Mouse (Mus musculus): ENCODE results near the gene Bmp4. TPM values are rescaled to one million over a fixed set of nuclear protein-coding genes. Genes with fewer than 3 reads are reported as not detected.

Gene Bmp4
- polyA plus RNA-seq (2016; fragmentation: Nextera tagmentation; extraction: Ambion mirVana) = 35.4 and 46.7 TPM in 2 replicates

DNA sequence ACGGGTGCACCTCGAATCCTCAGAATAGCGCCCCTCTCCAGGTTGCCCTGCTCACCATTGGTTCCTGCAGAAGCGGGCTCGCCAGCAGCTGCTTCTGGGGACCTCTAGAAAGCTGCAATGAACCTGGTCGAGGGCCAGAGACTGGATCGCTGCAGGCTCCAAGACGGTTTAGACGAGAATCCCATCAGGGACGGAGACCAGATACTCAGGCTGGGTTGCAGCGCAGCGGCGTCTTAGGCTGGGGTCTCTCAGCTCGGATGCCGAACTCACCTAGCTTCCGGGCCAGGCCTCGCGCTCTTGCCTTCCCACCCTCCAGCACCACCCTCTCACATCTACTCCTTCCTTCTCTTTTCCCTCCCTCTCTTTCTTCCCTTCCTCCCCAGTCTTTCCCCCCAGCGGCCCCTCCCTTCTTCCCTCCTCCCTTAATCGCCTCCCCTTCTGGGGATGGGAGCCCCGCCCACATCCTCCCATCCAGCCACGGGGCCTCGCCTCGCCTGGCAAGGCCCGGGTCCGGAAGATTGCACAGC, at the start of gene Bmp4:
Gene Bmp4, minus strand, starts transcription at position 421 of the 527 bp plus-strand sequence.
- H3K27me3 ChIP-seq = peaks cover 42% of the 10 kb centered on the region
- peak within 1 kb of the TSS; percentile 61 for H3K9ac ChIP-seq (replicated peaks)
- no peaks in the 10 kb centered on the region for H3K9me3 ChIP-seq
- no peaks in the 10 kb centered on the region for H3K36me3 ChIP-seq
- peak within 1 kb of the TSS; percentile 73 for H3K27ac ChIP-seq
- under 1% methylated on average over 26 of the region's 26 CpGs for WGBS
- H3K4me2 ChIP-seq = peak within 1 kb of the TSS; percentile 82
- H3K4me1 ChIP-seq (replicated peaks) = peaks cover 33% of the 10 kb centered on the region
- ATAC-seq (ENCODE audit: insufficient number of reproducible peaks, insufficient read depth, low FRiP score, low TSS enrichment, low read depth) = peak; percentile 18; the same call in 1 of the 2 replicates
- H3K4me3 ChIP-seq (replicated peaks) = peak within 1 kb of the TSS; percentile 57

DNA sequence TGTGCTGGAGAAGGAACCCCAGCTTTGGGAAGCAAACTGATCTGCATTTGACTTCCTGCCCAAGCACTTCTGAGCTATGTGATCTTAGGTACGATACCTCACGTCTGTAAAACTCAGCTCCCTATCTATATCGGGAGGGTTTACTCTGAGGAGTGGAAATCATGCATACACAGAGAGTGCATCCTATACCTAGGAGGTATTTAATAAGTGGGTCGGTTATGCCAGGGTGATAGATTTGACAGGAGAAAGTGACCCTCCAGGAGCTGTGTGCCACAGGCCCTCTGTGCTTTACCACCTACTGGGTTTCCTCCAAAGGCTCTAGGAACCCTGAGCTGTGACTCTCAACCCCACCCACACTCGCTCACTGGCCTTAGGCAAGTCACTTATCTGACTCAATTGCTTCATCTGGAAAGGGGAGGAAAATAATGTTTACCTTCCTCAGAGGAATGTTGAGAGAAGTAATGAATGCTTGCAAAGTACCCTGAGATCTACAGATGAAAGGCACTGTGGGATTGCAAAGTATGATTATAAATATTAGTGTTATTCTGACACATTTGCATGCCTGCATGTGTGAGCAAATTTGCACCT, 49.1 kb upstream of the Bmp4 start:
- peaks cover 24% of the 10 kb centered on the region for H3K4me1 ChIP-seq (replicated peaks)
- H3K4me3 ChIP-seq (replicated peaks) = no peak overlapping the region
- WGBS = 78% methylated on average over 5 of the region's 5 CpGs
- H3K4me2 ChIP-seq = no peak overlapping the region
- no peak for ATAC-seq (ENCODE audit: insufficient number of reproducible peaks, insufficient read depth, low FRiP score, low TSS enrichment, low read depth)
- H3K36me3 ChIP-seq = no peaks in the 10 kb centered on the region
- peaks cover 5% of the 10 kb centered on the region; the same call in 1 of the 2 replicates for H3K27me3 ChIP-seq
- H3K9ac ChIP-seq (replicated peaks) = no peak overlapping the region
- no peak overlapping the region for H3K27ac ChIP-seq
- H3K9me3 ChIP-seq = no peaks in the 10 kb centered on the region

GRCm38 (mm10) chr14:46436471-46437090, 46.1 kb upstream of the Bmp4 start:
- Histone ChIP-seq H3K36me3 (no peaks in the 10 kb centered on the region), H3K4me1 (replicated peaks) (peaks cover 24% of the 10 kb centered on the region), H3K4me2 (peak overlapping the region; percentile 45), H3K9me3 (no peaks in the 10 kb centered on the region), H3K9ac (replicated peaks) (0 out of 2 replicates have a peak overlapping the region, but pooled peaks have one; percentile 12), H3K27ac (peak overlapping the region; percentile 80), H3K4me3 (replicated peaks) (no peak overlapping the region), H3K27me3 (peaks cover 5% of the 10 kb centered on the region; the same call in 1 of the 2 replicates)
- under 1% methylated on average over 9 of the region's 9 CpGs for whole genome bisulfite sequencing
- peak; percentile 58 for ATAC-seq (ENCODE audit: insufficient number of reproducible peaks, insufficient read depth, low FRiP score, low TSS enrichment, low read depth)

GRCm38 (mm10) chr14:46430231-46430630, 39.8 kb upstream of the Bmp4 start:
- no peaks in the 10 kb centered on the region for H3K9me3 ChIP-seq
- H3K36me3 ChIP-seq = no peaks in the 10 kb centered on the region
- H3K9ac ChIP-seq (replicated peaks) = no peak overlapping the region
- ATAC-seq (ENCODE audit: insufficient number of reproducible peaks, insufficient read depth, low FRiP score, low TSS enrichment, low read depth) = no peak
- H3K4me1 ChIP-seq (replicated peaks) = 0 out of 2 replicates have a peak, but pooled peaks cover 2% of the 10 kb centered on the region
- H3K4me2 ChIP-seq = no peak overlapping the region
- H3K27me3 ChIP-seq = no peaks in the 10 kb centered on the region
- WGBS = 89% methylated on average over 5 of the region's 5 CpGs
- H3K27ac ChIP-seq = no peak overlapping the region
- no peak overlapping the region for H3K4me3 ChIP-seq (replicated peaks)

DNA sequence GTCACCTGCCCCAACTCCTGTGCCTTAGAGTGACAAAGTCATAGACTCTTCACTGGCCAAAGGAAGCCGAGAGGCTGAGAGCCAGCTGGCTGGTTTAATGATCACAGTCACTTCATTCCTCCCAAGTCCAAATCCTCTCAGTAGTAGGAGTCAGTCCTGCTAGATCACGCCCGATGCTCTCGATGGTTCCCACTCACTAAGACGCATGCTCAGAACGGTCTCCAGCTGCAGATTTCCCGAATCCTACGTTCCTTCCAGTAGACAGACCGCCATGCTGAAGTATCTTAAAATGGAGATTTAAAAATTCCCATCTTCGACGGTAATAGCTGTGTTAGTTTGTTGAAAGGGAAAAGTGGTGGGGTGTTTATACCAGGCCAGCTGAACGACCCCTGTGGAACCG, 36.8 kb upstream of the Bmp4 start:
- no peak overlapping the region for H3K4me3 ChIP-seq (replicated peaks)
- no peaks in the 10 kb centered on the region for H3K36me3 ChIP-seq
- H3K4me1 ChIP-seq (replicated peaks) = no peaks in the 10 kb centered on the region
- H3K27me3 ChIP-seq = no peaks in the 10 kb centered on the region
- no peak overlapping the region for H3K27ac ChIP-seq
- no peak overlapping the region for H3K9ac ChIP-seq (replicated peaks)
- no peak overlapping the region for H3K4me2 ChIP-seq
- no peak for ATAC-seq (ENCODE audit: insufficient number of reproducible peaks, insufficient read depth, low FRiP score, low TSS enrichment, low read depth)
- no peaks in the 10 kb centered on the region for H3K9me3 ChIP-seq
- WGBS = 93% methylated on average over 13 of the region's 13 CpGs

DNA sequence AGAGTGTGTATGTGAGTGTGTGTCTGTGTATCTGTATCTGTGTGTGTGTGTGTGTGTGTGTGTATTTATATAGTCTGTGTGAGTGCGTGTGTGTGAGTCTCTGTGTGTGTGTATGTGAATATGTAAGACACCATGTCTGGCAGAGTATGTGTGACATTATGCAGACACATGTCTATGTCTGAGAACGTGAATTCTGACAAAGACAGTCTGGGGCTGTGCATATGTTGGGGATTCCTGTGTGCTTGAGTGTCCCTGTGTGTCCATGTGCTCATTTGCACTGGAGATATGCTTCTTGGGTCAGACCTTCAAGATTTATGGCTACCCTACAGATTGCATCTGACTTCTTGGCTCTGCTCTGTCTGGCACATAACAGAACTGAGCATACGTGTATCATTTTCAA, 31.4 kb upstream of the Bmp4 start:
- peaks cover 15% of the 10 kb centered on the region for H3K4me1 ChIP-seq (replicated peaks)
- H3K27me3 ChIP-seq = no peaks in the 10 kb centered on the region
- 75% methylated on average over 3 of the region's 3 CpGs for WGBS
- H3K4me2 ChIP-seq = no peak overlapping the region
- no peaks in the 10 kb centered on the region for H3K9me3 ChIP-seq
- H3K9ac ChIP-seq (replicated peaks) = no peak overlapping the region
- no peak overlapping the region for H3K27ac ChIP-seq
- H3K36me3 ChIP-seq = no peaks in the 10 kb centered on the region
- H3K4me3 ChIP-seq (replicated peaks) = no peak overlapping the region
- no peak for ATAC-seq (ENCODE audit: insufficient number of reproducible peaks, insufficient read depth, low FRiP score, low TSS enrichment, low read depth)

DNA sequence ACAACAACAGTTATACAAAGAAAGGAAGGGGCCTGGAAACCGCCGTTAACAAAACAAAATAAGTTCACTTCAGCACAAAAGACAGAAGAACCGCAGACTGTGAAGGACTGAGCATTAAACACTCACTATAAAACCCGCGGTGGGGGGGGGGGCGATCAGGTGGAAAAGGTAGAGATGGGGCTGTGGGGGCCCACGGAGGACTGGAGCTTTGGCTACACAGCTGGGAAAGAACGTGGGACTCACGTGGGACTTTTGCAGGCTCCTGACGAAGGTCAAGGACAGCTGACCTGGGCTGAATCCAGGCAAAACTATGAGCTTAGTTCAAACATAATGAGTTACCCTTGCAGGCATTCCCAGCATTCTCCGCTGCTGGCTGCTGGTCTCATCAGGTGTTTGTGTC, 28.8 kb upstream of the Bmp4 start:
- H3K36me3 ChIP-seq = no peaks in the 10 kb centered on the region
- no peak overlapping the region for H3K27ac ChIP-seq
- no peak overlapping the region for H3K4me3 ChIP-seq (replicated peaks)
- no peak for ATAC-seq (ENCODE audit: insufficient number of reproducible peaks, insufficient read depth, low FRiP score, low TSS enrichment, low read depth)
- no peak overlapping the region for H3K9ac ChIP-seq (replicated peaks)
- no peak overlapping the region for H3K4me2 ChIP-seq
- 47% methylated on average over 11 of the region's 11 CpGs for WGBS
- no peaks in the 10 kb centered on the region for H3K27me3 ChIP-seq
- peaks cover 15% of the 10 kb centered on the region for H3K4me1 ChIP-seq (replicated peaks)
- no peaks in the 10 kb centered on the region for H3K9me3 ChIP-seq

- Histone ChIP-seq H3K9ac (replicated peaks) (no peak overlapping the region), H3K36me3 (no peaks in the 10 kb centered on the region), H3K4me1 (replicated peaks) (peaks cover 15% of the 10 kb centered on the region), H3K9me3 (no peaks in the 10 kb centered on the region), H3K27me3 (no peaks in the 10 kb centered on the region), H3K27ac (no peak overlapping the region), H3K4me3 (replicated peaks) (no peak overlapping the region), H3K4me2 (no peak overlapping the region)
- WGBS = 63% methylated on average over 15 of the region's 15 CpGs
- no peak for ATAC-seq (ENCODE audit: insufficient number of reproducible peaks, insufficient read depth, low FRiP score, low TSS enrichment, low read depth)
Measured at GRCm38 (mm10) chr14:46418371-46419097, 28.1 kb upstream of the Bmp4 start.

GRCm38 (mm10) chr14:46412497-46413000, 22.1 kb upstream of the Bmp4 start:
- ATAC-seq (ENCODE audit: insufficient number of reproducible peaks, insufficient read depth, low FRiP score, low TSS enrichment, low read depth) = no peak
- no peaks in the 10 kb centered on the region; the same call in 1 of the 2 replicates for H3K27me3 ChIP-seq
- no peaks in the 10 kb centered on the region for H3K9me3 ChIP-seq
- no peak overlapping the region for H3K9ac ChIP-seq (replicated peaks)
- H3K4me1 ChIP-seq (replicated peaks) = 0 out of 2 replicates have a peak, but pooled peaks cover 5% of the 10 kb centered on the region
- H3K27ac ChIP-seq = no peak overlapping the region
- no peak overlapping the region for H3K4me2 ChIP-seq
- no peak overlapping the region for H3K4me3 ChIP-seq (replicated peaks)
- WGBS = 75% methylated on average over 7 of the region's 7 CpGs
- no peaks in the 10 kb centered on the region for H3K36me3 ChIP-seq

GRCm38 (mm10) chr14:46410557-46411120, 20.2 kb upstream of the Bmp4 start:
- H3K4me1 ChIP-seq (replicated peaks) = 0 out of 2 replicates have a peak, but pooled peaks cover 5% of the 10 kb centered on the region
- no peaks in the 10 kb centered on the region for H3K36me3 ChIP-seq
- ATAC-seq (ENCODE audit: insufficient number of reproducible peaks, insufficient read depth, low FRiP score, low TSS enrichment, low read depth) = no peak
- 63% methylated on average over 4 of the region's 4 CpGs for WGBS
- H3K9me3 ChIP-seq = no peaks in the 10 kb centered on the region
- H3K4me2 ChIP-seq = no peak overlapping the region
- no peak overlapping the region for H3K27ac ChIP-seq
- no peaks in the 10 kb centered on the region; the same call in 1 of the 2 replicates for H3K27me3 ChIP-seq
- no peak overlapping the region for H3K9ac ChIP-seq (replicated peaks)
- H3K4me3 ChIP-seq (replicated peaks) = no peak overlapping the region

DNA sequence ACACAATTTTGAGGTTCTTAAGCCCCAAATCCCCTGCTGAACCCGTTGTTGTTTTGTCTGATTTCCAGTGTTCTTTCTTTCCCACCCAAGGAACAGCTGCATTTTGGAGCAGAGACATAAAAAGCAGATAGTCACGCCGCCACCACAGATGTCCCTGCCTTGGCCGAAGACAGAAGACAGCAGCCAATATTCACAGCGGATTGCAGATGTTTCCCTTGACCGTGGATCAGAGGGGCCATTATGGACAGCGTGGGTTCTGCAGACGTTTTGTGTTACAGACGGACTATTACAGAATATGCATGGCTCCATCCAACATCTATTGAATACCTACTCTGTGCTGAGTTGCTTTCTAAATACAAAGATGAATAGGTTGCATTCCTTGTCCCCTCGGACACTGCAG, 18.5 kb upstream of the Bmp4 start:
- Histone ChIP-seq H3K27ac (no peak overlapping the region), H3K9ac (replicated peaks) (no peak overlapping the region), H3K36me3 (no peaks in the 10 kb centered on the region), H3K4me1 (replicated peaks) (0 out of 2 replicates have a peak, but pooled peaks cover 5% of the 10 kb centered on the region), H3K27me3 (no peaks in the 10 kb centered on the region; the same call in 1 of the 2 replicates), H3K9me3 (no peaks in the 10 kb centered on the region), H3K4me2 (no peak overlapping the region), H3K4me3 (replicated peaks) (no peak overlapping the region)
- 77% methylated on average over 10 of the region's 10 CpGs for WGBS
- no peak for ATAC-seq (ENCODE audit: insufficient number of reproducible peaks, insufficient read depth, low FRiP score, low TSS enrichment, low read depth)

All from limb, embryonic 12.5 days (tissue).